Mouse (Mus musculus) heart, embryonic 14.5 days (tissue): ENCODE results near the gene Dynlt1c. TPM values are rescaled to one million over a fixed set of nuclear protein-coding genes. Genes with fewer than 3 reads are reported as not detected.
"Not testable (repeated sequence)": the region's sequence is repeated elsewhere in the genome, so short reads cannot be mapped to it uniquely, and the experiment has no call there.

Source experiments
- ATAC-seq: fragments of 200-750 bp; cut with Nextera tagmentation; 2 replicates; pipeline ENCODE4 v1.8.0; 2017; ENCODE audit warnings: low read depth, moderate TSS enrichment; ENCODE audit not compliant: insufficient number of reproducible peaks, insufficient read depth, low FRiP score
- H3K27ac ChIP-seq, 2 experiments: fragments of 200-500 bp in 1 of 2; fragments of 300-500 bp in 1 of 2; sonication (generic) in 1 of 2; replicated peaks in 1 of 2; 2 replicates each; pipeline ENCODE4 v1.5.1; 2012 to 2014; ENCODE audit warnings: low read depth in 2 of 2, low read length in 2 of 2, control low read depth in 1 of 2, mild to moderate bottlenecking in 1 of 2, mixed read lengths in 1 of 2; ENCODE audit not compliant: control insufficient read depth in 1 of 2, insufficient read depth in 1 of 2
- H3K27me3 ChIP-seq: fragments of 300-500 bp; sonication (generic); 2 replicates; pipeline ENCODE4 v1.6.1; 2014; ENCODE audit warnings: mild to moderate bottlenecking, low read length, control low read depth; ENCODE audit not compliant: control insufficient read depth, insufficient read depth
- H3K36me3 ChIP-seq: fragments of 300-500 bp; sonication (generic); 2 replicates; pipeline ENCODE4 v1.6.1; 2014; ENCODE audit warnings: mild to moderate bottlenecking, control low read depth, low read length, mixed read lengths; ENCODE audit not compliant: control insufficient read depth, insufficient read depth
- H3K4me1 ChIP-seq, 2 experiments: fragments of 200-500 bp in 1 of 2; fragments of 300-500 bp in 1 of 2; sonication (generic) in 1 of 2; 2 replicates each; pipeline ENCODE4 v1.6.1; 2012 to 2014; ENCODE audit warnings: low read length in 2 of 2, control low read depth in 1 of 2, mixed read lengths in 1 of 2; ENCODE audit not compliant: control insufficient read depth in 2 of 2, insufficient read depth in 2 of 2
- H3K4me2 ChIP-seq: fragments of 300-500 bp; sonication (generic); 2 replicates; pipeline ENCODE4 v1.6.1; 2014; ENCODE audit warnings: mild to moderate bottlenecking, low read length
- H3K4me3 ChIP-seq, 2 experiments: fragments of 200-500 bp in 1 of 2; fragments of 300-500 bp in 1 of 2; sonication (generic) in 1 of 2; 2 replicates each; pipeline ENCODE4 v1.5.1; 2012 to 2014; ENCODE audit warnings: low read length in 2 of 2, mild to moderate bottlenecking in 2 of 2, control low read depth in 1 of 2, low read depth in 1 of 2, moderate library complexity in 1 of 2; ENCODE audit not compliant: control insufficient read depth in 1 of 2, insufficient read depth in 1 of 2
- H3K9ac ChIP-seq: fragments of 300-500 bp; sonication (generic); 2 replicates; pipeline ENCODE4 v1.6.1; 2014; ENCODE audit warnings: mild to moderate bottlenecking, low read length
- H3K9me3 ChIP-seq: fragments of 300-500 bp; sonication (generic); 2 replicates; pipeline ENCODE4 v1.6.1; 2016; ENCODE audit warnings: low read length, control low read depth; ENCODE audit not compliant: control insufficient read depth
- WGBS: fragments of 180-500 bp; shearing (Covaris S2); extraction: QIAGEN DNeasy Blood & Tissue Kit; methylation state at CpG from one replicate; pipeline ENCODE4 v1.1.7; 2014; 5-methylcytosine and 5-hydroxymethylcytosine counted together
- polyA plus RNA-seq: library from polyadenylated mRNA; unstranded; fragments of >200 nt; fragmentation: Nextera tagmentation; extraction: Ambion mirVana; gene quantifications from 2 replicates; pipeline ENCODE4 v1.2.1, GENCODE M21; 2014

Gene Dynlt1c
- polyA plus RNA-seq, 1 experiment from 2014 or later = 22.9 TPM

- Histone ChIP-seq H3K9me3 (no peaks in the 10 kb centered on the region), H3K36me3 (no peaks in the 10 kb centered on the region), H3K27ac (no peak overlapping the region), H3K4me1 (no peaks in the 10 kb centered on the region), H3K4me2 (no peak overlapping the region), H3K4me3 (no peak overlapping the region), H3K9ac (no peak overlapping the region), H3K27me3 (no peaks in the 10 kb centered on the region)
- ATAC-seq = no peak
- WGBS = 65% methylated on average over 5 of the region's 5 CpGs
Measured at GRCm38 (mm10) chr17:6636861-6637260, 35.4 kb downstream of the Dynlt1c start.

GRCm38 (mm10) chr17:6637434-6637833 is 36.0 kb downstream of the Dynlt1c start:
- 81% methylated on average over 3 of the region's 4 CpGs for WGBS
- not testable (repeated sequence) for H3K9me3 ChIP-seq, H3K4me3 ChIP-seq, H3K4me2 ChIP-seq, ATAC-seq, H3K9ac ChIP-seq, H3K36me3 ChIP-seq, H3K27ac ChIP-seq, H3K27me3 ChIP-seq, H3K4me1 ChIP-seq

- 83% methylated on average over 8 of the region's 8 CpGs for WGBS
- H3K27me3 ChIP-seq, H3K9me3 ChIP-seq, H3K4me1 ChIP-seq, H3K36me3 ChIP-seq, H3K9ac ChIP-seq, H3K4me2 ChIP-seq, ATAC-seq, H3K27ac ChIP-seq, H3K4me3 ChIP-seq: not testable (repeated sequence)
Measured at GRCm38 (mm10) chr17:6638444-6638843, 37.0 kb downstream of the Dynlt1c start.

- not testable (repeated sequence) for H3K36me3 ChIP-seq, ATAC-seq, H3K27ac ChIP-seq, H3K4me3 ChIP-seq, H3K9me3 ChIP-seq, H3K9ac ChIP-seq, H3K27me3 ChIP-seq, H3K4me2 ChIP-seq, H3K4me1 ChIP-seq
- WGBS = 87% methylated on average over 15 of the region's 21 CpGs
Measured at GRCm38 (mm10) chr17:6639486-6639885, 38.0 kb downstream of the Dynlt1c start.

GRCm38 (mm10) chr17:6640044-6640637 is 38.7 kb downstream of the Dynlt1c start:
- H3K27ac ChIP-seq, H3K9me3 ChIP-seq, ATAC-seq, H3K36me3 ChIP-seq, H3K27me3 ChIP-seq, H3K4me3 ChIP-seq, H3K4me2 ChIP-seq, H3K4me1 ChIP-seq, H3K9ac ChIP-seq: not testable (repeated sequence)
- WGBS = 86% methylated on average over 10 of the region's 10 CpGs

- H3K27ac ChIP-seq, H3K9ac ChIP-seq, ATAC-seq, H3K4me1 ChIP-seq, H3K4me3 ChIP-seq, H3K36me3 ChIP-seq, H3K27me3 ChIP-seq, H3K9me3 ChIP-seq, H3K4me2 ChIP-seq: not testable (repeated sequence)
- 73% methylated on average over 14 of the region's 14 CpGs for WGBS
Measured at GRCm38 (mm10) chr17:6640771-6641429, 39.4 kb downstream of the Dynlt1c start.

GRCm38 (mm10) chr17:6644210-6644609 is 42.7 kb downstream of the Dynlt1c start:
- not testable (repeated sequence) for H3K36me3 ChIP-seq, H3K27me3 ChIP-seq, H3K4me1 ChIP-seq, H3K9ac ChIP-seq, H3K4me2 ChIP-seq, H3K9me3 ChIP-seq, H3K27ac ChIP-seq, ATAC-seq, H3K4me3 ChIP-seq
- 87% methylated on average over 7 of the region's 9 CpGs for WGBS

- H3K4me1 ChIP-seq, ATAC-seq, H3K4me2 ChIP-seq, H3K36me3 ChIP-seq, H3K9ac ChIP-seq, H3K27ac ChIP-seq, H3K27me3 ChIP-seq, H3K4me3 ChIP-seq, H3K9me3 ChIP-seq: not testable (repeated sequence)
- WGBS = 77% methylated on average over 4 of the region's 4 CpGs
Measured at GRCm38 (mm10) chr17:6644673-6645072, 43.2 kb downstream of the Dynlt1c start.
